Mouse (Mus musculus): ENCODE results near the gene Gm614.

Gene Gm614

DNA sequence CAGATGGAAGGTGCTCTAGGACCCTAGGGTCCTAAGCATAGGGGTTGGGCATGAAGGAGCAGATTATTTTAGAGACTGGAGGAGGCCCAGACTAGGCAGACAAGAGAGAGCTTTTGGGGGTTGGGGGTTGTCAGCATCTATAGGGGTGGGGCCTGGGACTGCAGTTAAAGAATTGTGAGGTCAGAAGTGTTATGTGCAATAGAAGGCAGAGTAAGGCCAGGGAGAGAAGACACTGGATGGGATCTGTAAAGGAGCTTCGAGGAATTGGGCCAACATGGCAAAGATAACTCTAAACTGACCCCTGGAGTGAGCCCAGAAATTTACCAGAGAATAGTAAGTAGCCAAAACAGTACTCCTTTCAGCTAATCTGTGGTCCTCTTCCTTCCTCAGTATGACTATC, at the start of gene Gm614:
TSS of gene Gm614 (minus strand) at position 101 of the 400 bp plus-strand sequence.
- no peak for ATAC-seq (ENCODE audit: insufficient number of reproducible peaks, low FRiP score, low TSS enrichment)

DNA sequence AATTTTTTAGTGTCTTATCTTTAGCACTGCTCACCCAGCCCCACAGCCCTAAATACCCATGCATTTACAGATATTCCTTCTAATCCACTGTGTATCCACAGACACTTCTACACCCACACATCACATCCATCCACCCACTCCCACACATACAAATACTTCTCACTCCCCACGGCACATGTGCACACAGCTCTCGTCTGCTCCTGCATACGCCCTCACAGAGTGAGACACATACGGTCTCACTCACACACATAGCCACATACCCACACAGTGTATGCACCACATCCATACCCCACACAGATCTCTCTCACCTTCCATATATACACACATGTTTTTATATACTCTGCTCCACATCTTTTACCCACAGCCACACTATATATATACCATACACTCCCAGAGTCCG, 45.5 kb upstream of the Gm614 start:
- no peak for ATAC-seq (ENCODE audit: insufficient number of reproducible peaks, low FRiP score, low TSS enrichment)

DNA sequence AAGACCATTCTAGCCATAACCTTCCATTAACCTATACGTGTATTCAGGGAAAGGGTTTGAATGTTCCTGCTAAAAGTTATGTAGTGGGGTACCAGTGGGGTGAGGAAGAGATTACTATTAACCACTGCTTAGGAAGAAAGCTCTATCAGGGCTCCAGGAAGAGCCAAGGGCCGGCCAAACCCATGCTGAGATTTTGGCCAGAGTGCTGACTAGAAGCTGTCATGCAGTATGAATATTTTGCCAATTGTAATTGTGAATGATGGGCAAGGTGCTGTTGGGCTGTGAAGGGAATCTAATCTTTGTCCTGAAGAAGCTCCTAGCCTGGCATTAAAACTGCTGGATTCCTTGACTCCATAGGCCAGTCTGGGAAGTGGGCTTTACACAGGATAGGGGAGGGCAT, 40.9 kb upstream of the Gm614 start:
- ATAC-seq (ENCODE audit: insufficient number of reproducible peaks, low FRiP score, low TSS enrichment), result no peak

DNA sequence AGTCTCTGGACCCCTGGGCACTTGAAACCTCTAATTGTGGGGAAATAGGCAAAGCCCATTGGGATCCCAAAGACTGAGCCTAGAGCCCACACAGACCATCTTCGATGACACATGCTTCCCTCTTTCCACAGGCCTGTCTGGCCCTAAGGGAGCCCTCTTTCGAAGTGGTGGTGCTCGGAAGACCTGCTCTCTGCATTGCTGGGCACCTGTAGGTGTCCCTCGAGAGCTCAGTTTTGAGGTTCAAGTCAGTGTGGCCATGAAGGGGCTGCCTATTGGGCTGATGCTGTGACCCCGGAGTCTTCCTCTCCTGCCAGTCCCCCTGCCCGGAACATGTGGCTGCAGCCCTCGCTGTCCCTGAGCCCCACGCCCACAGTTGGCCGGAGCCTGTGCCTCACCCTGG, 37.9 kb upstream of the Gm614 start:
- no peak for ATAC-seq (ENCODE audit: insufficient number of reproducible peaks, low FRiP score, low TSS enrichment)

DNA sequence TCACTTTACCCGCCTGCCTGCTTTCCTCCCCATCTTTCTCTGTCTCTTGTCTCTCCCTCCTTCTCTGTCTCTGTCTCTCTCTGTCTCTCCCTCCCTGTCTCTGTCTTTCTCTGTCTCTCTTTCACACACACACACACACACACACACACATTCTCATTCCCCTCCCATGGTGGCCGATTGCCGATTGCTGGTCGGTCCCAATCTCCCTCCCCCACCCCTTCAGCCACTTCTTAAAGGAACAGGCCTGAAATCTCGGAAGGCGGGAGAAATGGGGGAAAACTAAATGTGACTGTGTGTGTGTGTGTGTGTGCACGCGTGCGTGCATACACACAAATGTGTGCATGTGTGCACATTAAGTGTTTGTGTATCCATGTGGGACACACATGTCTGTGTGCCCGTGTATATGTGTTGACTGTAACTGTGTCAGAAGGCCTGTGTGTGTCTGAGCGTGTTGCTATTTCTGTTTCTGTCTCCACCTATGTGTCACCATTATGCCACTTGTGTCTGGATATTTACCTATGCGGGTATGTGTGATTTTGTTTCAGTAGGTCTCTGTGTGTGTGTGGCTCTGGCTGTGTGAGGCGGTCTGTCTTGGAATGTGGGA, 36.7 kb upstream of the Gm614 start:
- 0 out of 2 replicates have a peak, but pooled peaks have one; percentile 13 for ATAC-seq (ENCODE audit: insufficient number of reproducible peaks, low FRiP score, low TSS enrichment)

DNA sequence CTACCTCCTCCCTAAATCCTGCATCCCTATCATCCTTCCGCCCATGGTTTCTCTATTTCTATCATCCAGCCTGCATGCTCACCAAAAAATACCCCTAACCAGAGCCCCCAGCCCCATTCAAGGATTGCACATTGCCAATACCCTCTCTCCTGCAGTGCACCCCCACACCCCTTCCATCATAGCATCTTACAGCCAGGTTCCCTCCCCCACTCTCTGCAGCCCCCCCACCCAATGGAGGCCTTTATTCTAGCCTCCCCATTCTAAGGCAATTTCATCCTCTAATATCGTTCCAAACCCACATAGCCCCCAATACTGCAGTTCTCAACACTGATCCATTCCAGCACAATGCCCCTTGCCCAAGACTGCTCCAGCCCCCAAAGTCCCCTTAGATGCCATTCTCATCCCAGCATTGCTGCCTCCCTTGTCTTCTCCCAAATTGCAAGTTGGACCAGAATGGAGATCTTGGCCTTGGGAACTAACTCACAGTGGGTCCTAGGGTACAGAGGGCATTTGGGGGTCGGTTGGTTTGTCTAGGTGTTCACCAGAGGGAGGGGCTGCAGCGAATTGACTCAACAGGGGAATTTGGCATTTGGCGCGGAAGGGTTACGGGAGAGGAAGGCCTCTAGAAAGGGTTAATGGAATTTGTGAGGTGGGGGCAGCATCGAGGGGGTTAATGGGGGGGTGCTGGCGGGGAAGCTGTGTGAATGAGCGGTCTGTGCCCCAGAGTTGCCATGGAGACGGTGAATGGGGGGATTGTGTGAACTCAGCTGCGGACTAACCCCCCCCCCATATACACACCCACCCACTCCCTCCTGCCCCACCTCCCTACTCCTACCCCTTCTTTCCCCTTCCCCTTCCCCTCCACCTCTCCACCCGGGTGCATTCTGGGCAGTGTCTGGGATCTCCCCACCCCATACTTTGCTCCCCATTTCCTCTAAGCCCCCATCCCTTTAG, 36.0 kb upstream of the Gm614 start:
- no peak for ATAC-seq (ENCODE audit: insufficient number of reproducible peaks, low FRiP score, low TSS enrichment)

DNA sequence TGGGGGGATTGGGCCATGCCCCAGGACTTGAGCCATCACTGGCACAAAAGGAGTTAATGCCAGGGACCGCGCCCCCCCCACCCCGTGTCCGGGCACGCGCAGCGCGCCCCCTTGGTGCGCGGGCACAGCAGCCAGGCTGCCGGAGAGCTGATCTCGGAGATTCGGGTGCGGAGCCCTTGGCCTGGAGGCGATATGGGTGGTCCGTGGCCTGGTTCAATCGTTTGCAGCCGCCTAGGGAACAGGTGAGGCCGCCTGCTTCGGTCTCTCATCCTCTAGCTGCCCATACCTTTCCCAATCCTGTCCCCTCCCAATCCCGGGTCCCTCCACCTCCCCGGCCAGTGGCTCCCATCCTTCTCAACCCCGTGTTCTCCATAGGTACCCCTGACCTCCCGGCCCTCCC, 35.3 kb upstream of the Gm614 start, which contains the start of gene Nlgn3:
TSS of gene Nlgn3 (plus strand) at position 114 of the 400 bp plus-strand sequence.
- peak; percentile 43; the same call in 1 of the 2 replicates for ATAC-seq (ENCODE audit: insufficient number of reproducible peaks, low FRiP score, low TSS enrichment)

DNA sequence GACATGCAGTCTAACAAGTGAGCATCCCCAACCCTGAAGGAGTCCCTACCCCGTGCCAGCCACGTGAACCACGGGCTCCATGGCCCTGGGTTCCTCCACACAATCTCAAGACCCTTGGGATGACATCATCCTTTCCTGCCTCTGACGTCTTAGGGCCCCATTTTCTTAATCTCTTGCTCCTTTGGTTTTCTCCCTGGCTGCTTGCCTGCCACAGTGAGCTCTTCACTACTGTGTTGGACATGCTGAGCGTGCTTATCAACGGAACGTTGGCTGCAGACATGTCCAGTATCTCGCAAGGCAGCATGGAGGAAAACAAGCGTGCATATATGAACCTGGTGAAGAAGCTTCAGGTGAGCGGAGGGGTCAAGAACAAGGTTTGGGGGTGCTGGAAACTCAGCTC, 26.3 kb upstream of the Gm614 start:
- ATAC-seq (ENCODE audit: insufficient number of reproducible peaks, low FRiP score, low TSS enrichment), result no peak

DNA sequence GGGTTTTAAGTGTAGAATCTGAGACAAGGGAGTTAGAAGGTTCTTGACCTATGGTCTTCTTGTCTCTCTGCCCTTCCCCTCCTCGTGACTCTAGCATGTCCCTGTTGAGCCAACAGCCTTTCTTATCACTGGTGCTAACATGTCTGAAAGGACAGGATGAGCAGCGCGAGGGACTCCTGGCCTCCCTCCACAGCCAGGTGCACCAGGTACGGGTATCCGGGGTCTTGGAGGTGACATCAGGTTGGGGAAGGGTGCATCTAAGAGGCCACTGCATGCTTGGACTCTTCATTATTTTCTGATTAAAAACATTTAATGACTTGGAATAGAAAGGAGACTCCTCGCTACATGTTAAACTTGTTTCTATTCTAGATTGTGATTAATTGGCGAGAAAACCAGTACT, 25.2 kb upstream of the Gm614 start:
- ATAC-seq (ENCODE audit: insufficient number of reproducible peaks, low FRiP score, low TSS enrichment), result no peak

DNA sequence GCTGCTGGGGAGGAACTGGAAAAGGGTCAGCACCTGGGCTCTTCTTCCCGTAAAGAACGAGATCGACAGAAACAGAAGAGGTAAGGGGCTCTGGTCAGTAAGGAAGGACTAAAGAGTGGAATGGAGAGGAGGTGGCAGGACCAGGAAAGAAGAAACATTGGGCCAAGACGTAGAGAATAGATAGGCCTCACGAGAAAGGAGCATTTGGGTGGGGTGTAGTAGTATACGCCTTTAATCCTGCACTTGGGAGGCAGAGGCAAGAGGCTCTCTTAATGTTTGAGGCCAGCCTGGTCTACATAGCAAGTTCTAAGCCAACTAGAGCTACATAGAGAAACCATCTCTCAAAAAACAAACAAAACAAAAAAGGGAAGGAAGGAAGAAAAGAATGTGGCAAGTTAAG, 24.6 kb upstream of the Gm614 start:
- no peak for ATAC-seq (ENCODE audit: insufficient number of reproducible peaks, low FRiP score, low TSS enrichment)

DNA sequence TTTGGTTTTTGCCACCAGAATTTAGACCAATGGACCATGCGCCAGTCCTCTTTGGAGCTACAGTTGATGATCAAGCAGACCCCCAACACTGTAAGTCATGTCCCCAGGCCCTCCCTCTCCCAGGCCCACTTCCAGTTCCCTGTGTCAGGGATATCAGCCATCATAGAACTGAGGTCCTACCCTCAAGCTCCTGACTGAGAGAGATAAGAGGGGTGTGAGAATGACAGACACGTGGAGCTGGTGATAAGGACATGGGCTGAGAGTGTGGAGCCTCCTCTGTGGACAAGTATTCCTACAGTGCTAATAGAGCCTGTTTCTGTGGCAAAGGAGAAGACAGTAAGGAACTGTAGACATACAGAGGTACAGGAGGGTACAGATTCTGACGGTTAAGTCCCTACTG, 23.8 kb upstream of the Gm614 start:
- ATAC-seq (ENCODE audit: insufficient number of reproducible peaks, low FRiP score, low TSS enrichment), result no peak

DNA sequence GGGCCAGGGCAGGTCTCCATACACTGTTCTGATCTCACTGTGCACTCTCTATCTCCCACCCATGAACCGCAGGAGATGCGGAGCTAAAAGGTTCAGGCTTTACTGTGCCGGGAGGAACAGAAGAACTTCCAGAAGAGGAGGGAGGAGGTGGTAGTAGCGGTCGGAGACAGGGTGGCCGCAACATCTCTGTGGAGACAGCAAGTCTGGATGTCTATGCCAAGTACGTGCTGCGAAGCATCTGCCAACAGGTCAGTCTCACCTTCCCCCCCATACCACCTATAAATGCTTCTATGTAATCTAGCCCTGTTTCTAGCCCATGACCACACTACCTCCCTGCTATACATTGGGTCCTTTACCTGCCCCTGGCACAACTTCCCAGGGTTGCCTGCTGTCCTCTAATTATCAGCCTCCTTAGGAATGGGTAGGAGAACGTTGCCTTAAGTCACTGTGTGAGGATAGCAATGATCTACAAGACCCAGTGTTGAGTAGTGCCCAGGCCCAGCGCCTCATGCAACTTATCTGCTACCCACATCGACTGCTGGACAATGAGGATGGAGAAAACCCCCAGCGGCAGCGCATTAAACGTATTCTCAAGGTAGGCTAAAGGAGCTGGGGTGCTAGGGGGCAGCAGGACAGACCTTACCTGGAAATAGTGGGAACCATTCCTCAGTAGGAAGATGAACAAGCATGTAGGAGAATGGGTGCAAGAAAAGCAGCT, 22.3 kb upstream of the Gm614 start:
- no peak for ATAC-seq (ENCODE audit: insufficient number of reproducible peaks, low FRiP score, low TSS enrichment)

DNA sequence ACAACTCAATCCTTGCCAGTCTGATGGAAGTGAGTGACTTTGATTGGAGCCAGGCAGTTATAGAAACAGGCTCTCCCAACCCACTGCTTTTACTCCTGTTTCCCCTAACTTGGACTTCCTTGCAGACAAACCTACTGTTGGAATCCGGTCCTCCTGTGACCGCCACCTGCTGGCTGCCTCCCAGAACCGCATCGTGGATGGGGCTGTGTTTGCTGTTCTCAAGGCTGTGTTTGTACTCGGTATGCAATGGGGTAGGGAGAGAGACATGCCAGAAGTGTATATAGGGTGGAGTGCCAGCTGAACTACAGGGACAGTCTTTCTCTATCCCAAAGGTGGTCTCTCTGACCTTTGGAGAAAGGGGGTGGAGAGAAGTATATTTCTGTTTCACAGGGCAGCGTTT, 21.7 kb upstream of the Gm614 start:
- no peak; the same call in 1 of the 2 replicates for ATAC-seq (ENCODE audit: insufficient number of reproducible peaks, low FRiP score, low TSS enrichment)

DNA sequence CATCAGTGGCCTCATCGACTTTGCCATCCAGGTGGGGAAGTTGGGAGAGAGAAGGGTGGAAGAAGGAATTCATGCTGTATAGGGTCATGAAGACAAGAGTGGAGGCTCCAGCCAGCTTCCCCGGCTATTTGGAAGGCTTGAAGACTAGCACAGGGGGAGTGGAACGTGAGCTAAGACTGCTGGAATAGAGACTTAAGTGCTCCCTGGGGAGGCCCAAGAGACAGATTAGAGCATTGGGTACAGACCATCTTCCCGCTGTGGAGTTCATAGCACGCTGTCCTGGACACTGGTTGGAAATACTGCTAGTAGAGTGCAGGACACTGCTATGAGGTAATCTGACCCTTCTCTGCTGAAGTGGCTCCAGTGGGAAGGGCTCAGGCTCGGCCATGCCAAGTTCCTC, 19.0 kb upstream of the Gm614 start:
- no peak for ATAC-seq (ENCODE audit: insufficient number of reproducible peaks, low FRiP score, low TSS enrichment)

DNA sequence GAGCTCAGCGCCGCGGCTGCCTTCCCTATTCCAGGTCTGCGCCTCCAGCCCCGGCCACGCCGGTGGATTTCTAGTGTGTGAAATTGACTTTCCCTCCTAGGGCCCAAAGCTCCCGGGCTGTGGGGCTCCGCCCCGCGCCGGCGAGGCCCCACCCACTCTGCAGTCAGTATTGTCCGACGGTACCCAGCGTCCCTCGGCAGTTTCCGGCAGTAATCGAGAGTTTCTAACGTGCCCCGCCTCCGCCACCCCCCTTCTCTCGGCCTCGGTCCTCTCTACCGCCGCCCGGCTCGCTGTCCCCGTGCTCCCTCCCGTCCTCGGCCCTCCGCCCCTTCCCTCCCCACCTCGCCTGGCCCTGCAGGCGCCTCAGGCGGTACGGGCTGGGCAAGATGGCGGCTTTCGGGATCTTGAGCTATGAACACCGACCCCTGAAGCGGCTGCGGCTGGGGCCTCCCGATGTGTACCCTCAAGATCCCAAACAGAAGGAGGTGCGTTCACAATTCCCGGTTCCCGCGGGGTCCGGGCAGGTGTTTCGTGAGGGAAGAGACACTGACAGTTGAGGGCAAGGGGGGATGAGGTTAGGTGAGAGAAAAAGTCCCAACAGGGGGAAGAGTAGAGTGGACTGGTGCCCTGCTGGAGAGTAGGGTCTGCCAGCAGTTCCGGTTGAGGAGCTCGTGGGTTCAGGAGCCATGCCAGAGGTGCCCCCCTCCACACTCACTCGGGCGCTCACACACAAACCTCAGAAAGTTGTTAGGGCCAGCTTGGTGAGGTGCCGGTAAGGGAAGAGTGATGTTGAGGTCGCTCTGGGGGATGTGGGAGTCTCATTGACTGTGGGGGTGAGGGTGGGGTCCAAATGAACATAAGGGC, 10.3 kb upstream of the Gm614 start, which contains the start of gene Med12:
TSS of gene Med12 (plus strand) at position 156 of the 864 bp plus-strand sequence.
- ATAC-seq (ENCODE audit: insufficient number of reproducible peaks, low FRiP score, low TSS enrichment), result peak; percentile 98

DNA sequence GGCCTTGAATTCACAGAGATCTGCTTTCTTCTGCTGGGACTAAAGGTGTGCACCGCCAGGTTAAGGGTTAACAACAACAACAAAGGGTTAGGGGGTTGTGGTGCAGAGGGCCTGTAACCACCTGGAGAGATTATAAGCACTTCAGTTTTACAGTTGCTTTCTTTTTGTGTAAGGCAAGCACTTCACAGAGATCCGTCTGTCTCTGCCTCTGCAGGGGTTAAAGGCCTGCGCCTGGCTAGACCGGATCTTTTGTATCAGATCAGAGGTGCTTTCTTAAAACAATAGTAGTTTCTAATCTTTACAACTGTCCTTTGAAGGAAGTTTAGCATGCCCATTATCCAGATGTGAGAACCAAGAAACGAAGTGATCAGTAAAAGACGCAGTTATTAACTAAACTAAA, 9.6 kb upstream of the Gm614 start:
- no peak for ATAC-seq (ENCODE audit: insufficient number of reproducible peaks, low FRiP score, low TSS enrichment)

DNA sequence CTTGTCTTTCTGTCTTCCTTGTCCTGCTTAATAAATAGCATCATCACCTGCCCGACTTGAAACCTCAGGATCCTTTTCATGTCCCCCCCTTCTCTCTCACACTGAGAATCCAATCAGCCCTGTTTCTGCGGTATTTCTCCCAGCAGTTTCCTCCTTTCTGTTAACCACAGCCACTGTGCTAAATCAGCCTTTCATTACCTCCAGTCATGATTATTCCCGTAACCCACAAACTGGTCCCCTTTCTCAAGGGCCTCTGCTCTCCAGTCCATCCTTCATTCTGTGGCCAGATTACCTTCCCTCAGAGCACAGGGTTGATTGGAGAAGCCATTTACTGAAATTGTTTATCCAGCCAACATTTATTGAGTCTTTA, 4.9 kb upstream of the Gm614 start, which contains the start of gene Gm20489:
TSS of gene Gm20489 (minus strand) at position 269 of the 370 bp plus-strand sequence.
- no peak for ATAC-seq (ENCODE audit: insufficient number of reproducible peaks, low FRiP score, low TSS enrichment)

DNA sequence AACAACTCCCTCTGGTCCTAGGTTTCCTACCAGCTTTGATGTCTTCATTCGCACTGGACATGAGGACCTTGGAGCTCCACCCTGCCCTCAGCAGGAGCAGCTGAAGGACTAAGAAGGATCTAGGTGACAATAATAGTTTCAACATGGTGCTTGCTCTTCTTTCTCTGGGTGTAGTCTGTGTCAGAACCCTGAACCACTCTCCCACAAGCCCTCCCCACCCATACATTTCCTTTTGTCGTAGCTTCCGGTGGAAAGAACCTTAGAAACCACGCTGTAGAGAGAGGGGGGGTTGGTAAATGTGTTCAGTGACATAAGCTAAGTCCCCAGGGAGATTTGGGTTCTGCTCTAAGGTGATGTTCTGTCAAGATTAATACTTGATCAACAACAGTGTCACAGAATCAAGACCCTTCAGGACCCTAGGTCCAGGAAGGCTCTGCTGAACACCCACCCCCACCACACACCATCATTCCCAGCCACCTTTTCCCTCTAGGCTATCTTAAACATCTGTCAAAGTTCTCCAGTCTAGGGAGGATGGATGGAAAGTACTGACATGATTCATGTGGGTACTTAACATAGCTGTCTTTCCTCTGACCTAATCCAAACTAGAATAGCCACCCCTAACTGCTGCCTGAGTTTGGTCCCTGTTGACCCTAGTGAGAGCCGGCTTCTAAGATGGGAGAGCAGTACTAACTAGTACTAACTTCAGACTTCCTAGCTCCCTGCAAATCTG, 4.4 kb upstream of the Gm614 start, which contains the start of gene Il2rg:
TSS of gene Il2rg (minus strand) at position 231 of the 730 bp plus-strand sequence.
- no peak for ATAC-seq (ENCODE audit: insufficient number of reproducible peaks, low FRiP score, low TSS enrichment)

DNA sequence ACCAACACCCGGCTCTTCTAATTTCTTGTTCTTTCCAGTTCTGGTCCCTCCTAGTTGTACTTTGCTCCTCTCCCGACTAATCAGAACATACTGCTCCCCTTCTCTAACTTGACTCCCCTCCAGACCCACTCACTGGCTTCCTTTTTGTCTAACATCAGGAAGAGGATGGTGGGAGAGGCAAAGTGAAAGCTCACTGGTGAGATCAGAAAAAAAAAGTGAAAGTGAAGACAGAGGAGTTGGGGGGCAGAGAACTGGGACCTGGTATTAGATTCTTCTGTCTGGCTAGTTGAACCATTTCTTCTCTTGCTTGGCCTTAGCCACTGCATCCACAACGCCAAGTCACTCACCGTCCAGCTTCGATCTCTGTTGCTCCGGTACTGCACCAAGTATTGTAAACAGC, 2.8 kb upstream of the Gm614 start:
- ATAC-seq (ENCODE audit: insufficient number of reproducible peaks, low FRiP score, low TSS enrichment), result no peak

All from cerebellum, adult (tissue).